Mouse (Mus musculus) neural tube, embryonic 11.5 days (tissue): ENCODE data around the gene Igfn1. TPM values are rescaled to one million over a fixed set of nuclear protein-coding genes. Genes with fewer than 3 reads are reported as not detected.

ENCODE experiments used
- ATAC-seq: fragments of 200-750 bp; cut with Nextera tagmentation; 2 replicates; pipeline ENCODE4 v1.8.0; 2017; ENCODE audit warnings: moderate number of reproducible peaks, mild to moderate bottlenecking, moderate TSS enrichment, moderate library complexity; ENCODE audit not compliant: insufficient read depth, low FRiP score, low TSS enrichment
- DNase-seq: peaks from one replicate; pipeline ENCODE4 v3.0.0-alpha.2; 2015; ENCODE audit warnings: low spot score
- H3K27ac ChIP-seq: fragments of 300-500 bp; sonication (generic); 2 replicates; pipeline ENCODE4 v1.5.1; 2014; ENCODE audit warnings: low read depth, mild to moderate bottlenecking, low read length
- H3K27me3 ChIP-seq: fragments of 300-500 bp; sonication (generic); 2 replicates; pipeline ENCODE4 v1.6.1; 2014; ENCODE audit warnings: mild to moderate bottlenecking, low read length, mixed read lengths; ENCODE audit not compliant: control insufficient read depth, insufficient read depth
- H3K36me3 ChIP-seq: fragments of 300-500 bp; sonication (generic); 2 replicates; pipeline ENCODE4 v1.6.1; 2014; ENCODE audit warnings: mild to moderate bottlenecking, low read length, moderate library complexity, mixed read lengths; ENCODE audit not compliant: control insufficient read depth, insufficient read depth
- H3K4me1 ChIP-seq: fragments of 300-500 bp; sonication (generic); 2 replicates; pipeline ENCODE4 v1.6.1; 2014; ENCODE audit warnings: low read length, mixed read lengths; ENCODE audit not compliant: control insufficient read depth, insufficient read depth
- H3K4me2 ChIP-seq: fragments of 300-500 bp; sonication (generic); 2 replicates; pipeline ENCODE4 v1.6.1; 2014; ENCODE audit warnings: low read depth, mild to moderate bottlenecking, moderate library complexity
- H3K4me3 ChIP-seq: fragments of 300-500 bp; sonication (generic); 2 replicates; pipeline ENCODE4 v1.5.1; 2014; ENCODE audit warnings: low read depth, low read length
- H3K9ac ChIP-seq: fragments of 300-500 bp; sonication (generic); 2 replicates; pipeline ENCODE4 v1.6.1; 2014; ENCODE audit warnings: mild to moderate bottlenecking, low read length
- H3K9me3 ChIP-seq: fragments of 300-500 bp; sonication (generic); 2 replicates; pipeline ENCODE4 v1.6.1; 2016; ENCODE audit warnings: low read length; ENCODE audit not compliant: control insufficient read depth
- WGBS: fragments of 180-500 bp; shearing (Covaris S2); extraction: QIAGEN DNeasy Blood & Tissue Kit; methylation state at CpG from one replicate; pipeline ENCODE4 v1.1.7; 2014; 5-methylcytosine and 5-hydroxymethylcytosine counted together
- polyA plus RNA-seq: library from polyadenylated mRNA; unstranded; fragments of >200 nt; fragmentation: Nextera tagmentation; extraction: Ambion mirVana; gene quantifications from 2 replicates; pipeline ENCODE4 v1.2.1, GENCODE M21; 2014

Gene Igfn1
- polyA plus RNA-seq, 1 experiment from 2014 or later = not detected

GRCm38 (mm10) chr1:136040874-136041273, 34.7 kb upstream of the Igfn1 start:
- Histone ChIP-seq H3K27me3 (no peaks in the 10 kb centered on the region), H3K36me3 (no peaks in the 10 kb centered on the region), H3K9me3 (no peaks in the 10 kb centered on the region), H3K27ac (no peak overlapping the region), H3K9ac (no peak overlapping the region), H3K4me2 (no peak overlapping the region), H3K4me1 (no peaks in the 10 kb centered on the region), H3K4me3 (no peak overlapping the region)
- ATAC-seq = no peak
- WGBS = 44% methylated on average over 4 of the region's 4 CpGs
- DNase-seq = no peak

GRCm38 (mm10) chr1:136040452-136040851, 34.3 kb upstream of the Igfn1 start:
- Histone ChIP-seq H3K27me3 (no peaks in the 10 kb centered on the region), H3K27ac (no peak overlapping the region), H3K9me3 (no peaks in the 10 kb centered on the region), H3K4me1 (no peaks in the 10 kb centered on the region), H3K4me2 (no peak overlapping the region), H3K36me3 (no peaks in the 10 kb centered on the region), H3K4me3 (no peak overlapping the region), H3K9ac (no peak overlapping the region)
- DNase-seq (no peak), ATAC-seq (no peak)
- WGBS = 20% methylated on average over 11 of the region's 11 CpGs

DNA sequence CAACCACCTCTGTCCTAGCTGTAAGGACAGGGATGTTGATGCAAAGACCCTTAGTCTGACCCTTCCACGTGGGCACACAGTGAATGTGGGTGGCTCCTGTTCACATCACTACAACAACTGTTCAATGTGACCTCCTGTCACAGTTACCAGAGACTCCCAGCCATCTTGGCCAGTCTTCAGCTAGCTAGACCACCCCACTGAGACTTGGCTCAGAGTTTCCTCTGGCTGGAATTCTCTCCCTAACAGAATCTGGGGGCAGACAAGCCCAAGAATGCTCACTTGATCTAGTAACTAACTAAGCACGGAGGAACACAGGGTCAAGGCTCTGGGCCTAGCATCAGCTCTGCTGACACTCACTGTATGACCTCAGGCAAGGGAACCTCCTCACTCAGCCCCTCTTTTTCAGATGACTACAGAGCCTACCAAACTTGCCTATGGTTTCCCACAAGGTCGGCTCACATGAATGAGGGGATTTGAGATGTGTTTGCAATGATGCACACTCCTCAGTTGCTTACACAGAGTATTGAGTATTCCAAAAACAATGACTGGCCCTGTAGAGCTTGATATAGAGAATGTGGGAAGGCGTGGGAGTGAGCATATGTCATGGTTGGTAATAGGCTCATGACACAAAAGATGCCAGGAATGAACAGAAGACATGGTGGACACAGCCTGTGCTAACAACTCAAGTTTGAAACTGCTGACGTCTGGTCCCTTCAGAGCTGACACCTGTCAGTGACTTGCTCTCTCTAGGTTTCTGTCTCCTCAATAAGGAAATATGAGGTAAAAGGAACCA, 32.8 kb upstream of the Igfn1 start:
- ATAC-seq (no peak), DNase-seq (no peak)
- no peak overlapping the region for H3K27ac ChIP-seq
- no peaks in the 10 kb centered on the region for H3K27me3 ChIP-seq
- peaks cover 5% of the 10 kb centered on the region; the same call in 1 of the 2 replicates for H3K36me3 ChIP-seq
- no peaks in the 10 kb centered on the region for H3K4me1 ChIP-seq
- H3K9me3 ChIP-seq = no peaks in the 10 kb centered on the region
- no peak overlapping the region for H3K4me3 ChIP-seq
- WGBS = 80% methylated on average over 5 of the region's 5 CpGs
- H3K4me2 ChIP-seq = no peak overlapping the region
- no peak overlapping the region for H3K9ac ChIP-seq

DNA sequence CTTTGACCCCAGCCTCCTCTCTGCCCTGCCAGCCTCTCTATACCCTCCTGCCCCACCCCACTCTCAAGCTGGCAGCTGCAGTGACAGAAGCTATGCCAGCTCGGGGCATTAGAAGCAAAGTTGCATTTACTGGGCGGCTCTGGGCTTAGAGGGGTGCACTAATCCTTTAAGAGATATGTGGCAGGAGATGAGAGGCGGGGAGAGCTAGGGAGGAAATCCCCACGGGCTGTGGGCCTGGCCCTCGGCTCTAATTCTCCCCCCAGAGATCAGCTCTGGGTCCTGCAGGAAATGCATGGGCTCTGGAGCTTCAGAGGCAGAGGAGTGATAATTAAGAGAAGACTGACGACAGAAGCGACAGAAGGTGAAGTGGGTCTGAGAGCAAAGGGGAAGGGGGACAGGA, 26.8 kb upstream of the Igfn1 start:
- no peak overlapping the region for H3K4me3 ChIP-seq
- peaks cover 11% of the 10 kb centered on the region for H3K36me3 ChIP-seq
- H3K9ac ChIP-seq = no peak overlapping the region
- no peaks in the 10 kb centered on the region for H3K4me1 ChIP-seq
- ATAC-seq = no peak
- no peaks in the 10 kb centered on the region for H3K9me3 ChIP-seq
- H3K4me2 ChIP-seq = no peak overlapping the region
- H3K27me3 ChIP-seq = no peaks in the 10 kb centered on the region
- WGBS = 73% methylated on average over 7 of the region's 7 CpGs
- no peak for DNase-seq
- no peak overlapping the region for H3K27ac ChIP-seq

DNA sequence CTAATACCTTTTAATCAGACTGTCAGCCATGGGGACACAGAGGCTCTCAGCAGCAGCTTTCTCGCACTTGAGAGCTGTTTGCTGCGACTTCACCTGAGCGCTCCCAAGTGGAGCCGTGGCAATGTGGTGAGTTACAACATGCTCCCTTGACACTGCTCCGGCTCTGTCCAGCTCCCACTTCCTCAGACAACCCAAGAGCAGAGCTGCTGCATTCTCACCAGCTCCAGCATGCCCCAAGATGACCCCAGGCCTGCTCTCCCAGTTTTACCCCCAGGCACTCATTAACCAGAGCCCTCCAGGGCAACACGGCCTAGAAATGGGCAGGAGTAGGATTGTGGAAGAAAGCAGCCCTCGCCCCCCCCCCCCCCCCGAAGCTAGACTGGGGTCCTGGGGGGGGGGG, 25.6 kb upstream of the Igfn1 start:
- WGBS = 76% methylated on average over 8 of the region's 8 CpGs
- no peaks in the 10 kb centered on the region for H3K27me3 ChIP-seq
- H3K9ac ChIP-seq = no peak overlapping the region
- no peak for ATAC-seq
- H3K27ac ChIP-seq = no peak overlapping the region
- no peak overlapping the region for H3K4me3 ChIP-seq
- no peaks in the 10 kb centered on the region for H3K9me3 ChIP-seq
- H3K36me3 ChIP-seq = peaks cover 17% of the 10 kb centered on the region
- H3K4me1 ChIP-seq = no peaks in the 10 kb centered on the region
- DNase-seq = no peak
- no peak overlapping the region for H3K4me2 ChIP-seq

DNA sequence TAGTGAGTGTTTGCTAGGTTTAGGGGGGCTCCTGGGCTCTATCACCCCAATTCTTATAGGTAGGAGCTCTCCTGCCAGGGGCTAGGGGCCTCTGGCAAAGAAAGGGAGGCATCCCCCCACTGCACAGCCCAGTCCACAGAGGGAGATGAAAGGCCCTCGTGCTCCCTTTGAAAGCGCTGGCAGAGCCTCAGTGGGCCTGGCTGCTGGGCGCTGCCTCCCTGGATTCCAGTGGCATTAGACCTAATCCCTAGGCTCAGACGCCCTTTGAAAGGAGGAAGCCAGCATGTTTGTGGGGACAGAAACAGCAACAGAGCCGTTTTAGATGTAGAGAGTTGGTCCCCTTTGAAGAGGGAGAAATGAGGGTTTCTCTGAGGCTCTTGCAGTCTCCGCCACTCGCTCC, 24.1 kb upstream of the Igfn1 start:
- no peaks in the 10 kb centered on the region for H3K4me1 ChIP-seq
- no peak overlapping the region for H3K27ac ChIP-seq
- no peak overlapping the region for H3K9ac ChIP-seq
- DNase-seq = no peak
- H3K27me3 ChIP-seq = no peaks in the 10 kb centered on the region
- ATAC-seq = no peak
- H3K36me3 ChIP-seq = peaks cover 19% of the 10 kb centered on the region
- H3K4me3 ChIP-seq = no peak overlapping the region
- WGBS = 64% methylated on average over 7 of the region's 7 CpGs
- H3K9me3 ChIP-seq = no peaks in the 10 kb centered on the region
- no peak overlapping the region for H3K4me2 ChIP-seq

DNA sequence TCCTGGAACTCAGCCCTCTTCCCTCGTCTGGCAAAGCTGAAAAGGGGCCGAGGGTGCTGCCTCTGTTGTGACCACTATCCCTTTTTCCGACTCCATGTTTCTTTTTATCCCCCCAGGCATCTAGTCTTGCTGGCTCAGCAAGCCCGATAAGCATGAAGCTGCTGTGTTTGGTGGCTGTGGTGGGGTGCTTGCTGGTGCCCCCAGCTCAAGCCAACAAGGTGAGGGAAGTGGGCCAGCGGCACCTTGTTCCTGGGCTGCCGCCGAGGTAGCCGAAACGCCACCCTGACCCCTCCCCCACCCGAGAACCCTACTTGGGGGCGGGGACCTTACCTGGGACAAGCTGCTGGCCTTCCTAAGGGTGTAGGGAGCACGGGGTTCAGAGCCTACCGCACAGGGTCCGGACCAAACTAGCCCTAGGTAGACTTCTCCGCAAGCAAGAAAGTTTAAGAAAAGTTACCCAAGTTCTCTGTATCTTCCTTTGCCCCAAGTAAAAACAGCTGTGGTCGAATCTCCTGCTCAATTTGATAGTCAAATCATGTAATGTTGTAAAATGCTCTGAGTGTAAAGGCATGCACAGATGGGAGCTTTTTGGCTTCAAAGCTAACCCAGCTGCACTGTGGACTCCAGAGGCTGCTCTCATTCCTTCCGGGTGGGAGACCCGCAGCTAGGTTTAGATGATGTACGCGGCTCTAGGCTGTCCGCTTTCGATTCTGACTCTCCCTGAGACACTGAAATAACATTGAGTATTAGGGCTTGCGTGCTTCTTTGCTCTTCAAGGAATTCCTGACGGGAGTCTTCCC, 12.4 kb upstream of the Igfn1 start:
- no peaks in the 10 kb centered on the region for H3K9me3 ChIP-seq
- peak; percentile 37 for ATAC-seq
- no peak for DNase-seq
- peak overlapping the region; percentile 94 for H3K9ac ChIP-seq
- peaks cover 11% of the 10 kb centered on the region; the same call in 1 of the 2 replicates for H3K4me1 ChIP-seq
- H3K36me3 ChIP-seq = no peaks in the 10 kb centered on the region; the same call in 1 of the 2 replicates
- 8% methylated on average over 24 of the region's 24 CpGs for WGBS
- H3K27ac ChIP-seq = no peak overlapping the region; the same call in 1 of the 2 replicates
- no peaks in the 10 kb centered on the region for H3K27me3 ChIP-seq
- H3K4me2 ChIP-seq = peak overlapping the region; percentile 91
- peak overlapping the region; percentile 80 for H3K4me3 ChIP-seq

GRCm38 (mm10) chr1:136017907-136018313, 11.8 kb upstream of the Igfn1 start:
- peak overlapping the region; percentile 80 for H3K4me3 ChIP-seq
- peaks cover 11% of the 10 kb centered on the region; the same call in 1 of the 2 replicates for H3K4me1 ChIP-seq
- peak; percentile 93 for DNase-seq
- no peaks in the 10 kb centered on the region for H3K9me3 ChIP-seq
- H3K27me3 ChIP-seq = no peaks in the 10 kb centered on the region
- peak overlapping the region; percentile 91 for H3K4me2 ChIP-seq
- H3K36me3 ChIP-seq = no peaks in the 10 kb centered on the region; the same call in 1 of the 2 replicates
- peak overlapping the region; percentile 94 for H3K9ac ChIP-seq
- peak; percentile 99 for ATAC-seq
- no peak overlapping the region; the same call in 1 of the 2 replicates for H3K27ac ChIP-seq
- 0% methylated on average over 21 of the region's 22 CpGs for WGBS
